Mouse (Mus musculus) colon, adult 2 months (tissue): ENCODE data around the gene Agpat3. TPM values are rescaled to one million over a fixed set of nuclear protein-coding genes. Genes with fewer than 3 reads are reported as not detected.

Experiments
- polyA plus RNA-seq: library from polyadenylated mRNA; depleted of rRNA; stranded (reverse); fragments of >200 nt; gene quantifications from 2 replicates; pipeline ENCODE4 v1.2.3, GENCODE M21; 2012; rRNA removed

Gene Agpat3
- polyA plus RNA-seq = 127 and 148 TPM in 2 replicates

GRCm38 (mm10) chr10:78351887-78352665, at the start of gene Agpat3:
Agpat3 (minus strand) TSS chr10:78352489.

DNA sequence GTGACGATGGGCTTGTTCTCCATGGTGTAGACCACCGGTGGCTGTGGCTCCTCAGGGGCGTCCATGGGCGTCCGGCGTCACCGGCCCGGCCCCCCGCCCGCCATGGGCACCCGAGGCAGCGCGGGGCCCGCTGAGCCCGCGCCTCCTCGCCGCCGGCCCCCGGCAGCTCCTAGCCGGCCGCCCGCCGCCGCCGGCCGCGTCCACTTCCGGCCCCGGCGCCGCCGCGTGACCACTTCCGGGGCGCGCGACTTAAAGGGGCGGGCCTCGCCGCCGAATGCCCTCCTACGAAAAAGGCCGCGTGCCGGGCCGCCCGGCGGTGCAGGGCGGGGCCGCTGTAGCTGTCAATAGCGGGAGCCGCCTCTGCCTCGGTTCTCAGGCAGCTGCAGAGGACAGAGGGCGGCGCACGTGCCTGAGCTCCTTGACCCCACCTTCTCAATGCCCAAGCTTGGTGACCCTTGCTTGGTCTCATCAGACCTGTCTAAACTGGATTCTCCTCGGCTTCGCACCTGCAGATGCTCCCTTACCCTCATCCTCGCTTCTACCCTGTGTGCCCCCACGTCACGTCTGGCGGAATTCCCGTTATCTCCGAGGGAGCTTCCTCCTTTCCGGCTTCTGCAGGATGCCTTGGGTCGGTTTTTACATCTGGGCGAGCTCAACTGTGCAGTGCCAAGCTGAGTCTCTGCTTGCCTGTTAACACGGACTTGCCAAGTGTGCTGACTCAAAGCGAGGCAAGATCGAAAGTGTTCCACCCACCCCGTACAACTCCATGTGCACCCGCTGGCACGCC, 107.7 kb downstream of the Agpat3 start, which contains the start of gene Trappc10:
Trappc10 (minus strand) TSS at position 204 of the 787 bp plus-strand sequence.

Other genes with a start within 250 kb of the Agpat3 start
- gene D10Jhu81e, start 182.7 kb downstream of the Agpat3 start, polyA plus RNA-seq = 143 and 174 TPM in 2 replicates
- 5.8 and 6.0 TPM in 2 replicates for gene Pwp2, start 167.3 kb downstream of the Agpat3 start, polyA plus RNA-seq
- 81.8 and 84.2 TPM in 2 replicates for gene Trappc10, start 107.8 kb downstream of the Agpat3 start, polyA plus RNA-seq
- 44.3 and 50.3 TPM in 2 replicates for gene Rrp1, start 60.6 kb upstream of the Agpat3 start, polyA plus RNA-seq
- gene Cstb, start 73.2 kb upstream of the Agpat3 start, polyA plus RNA-seq = 47.4 and 50.8 TPM in 2 replicates
- 23.5 and 24.9 TPM in 2 replicates for gene Pdxk, start 112.5 kb upstream of the Agpat3 start, polyA plus RNA-seq
- not detected in 2 replicates for gene Olfr1358, start 164.9 kb upstream of the Agpat3 start, polyA plus RNA-seq
- gene Ilvbl, start 221.9 kb upstream of the Agpat3 start, polyA plus RNA-seq = 71.7 and 105 TPM in 2 replicates
- gene Syde1, start 239.5 kb upstream of the Agpat3 start, polyA plus RNA-seq = 14.0 and 15.5 TPM in 2 replicates